Mouse (Mus musculus): ENCODE measurements at regions not wholly inside any gene's neighbourhood (a gene's known extent, or its start where the extent isn't known, plus 50 kb on each side); places are given as distances from the start of the nearest gene placed in this dataset.

DNA sequence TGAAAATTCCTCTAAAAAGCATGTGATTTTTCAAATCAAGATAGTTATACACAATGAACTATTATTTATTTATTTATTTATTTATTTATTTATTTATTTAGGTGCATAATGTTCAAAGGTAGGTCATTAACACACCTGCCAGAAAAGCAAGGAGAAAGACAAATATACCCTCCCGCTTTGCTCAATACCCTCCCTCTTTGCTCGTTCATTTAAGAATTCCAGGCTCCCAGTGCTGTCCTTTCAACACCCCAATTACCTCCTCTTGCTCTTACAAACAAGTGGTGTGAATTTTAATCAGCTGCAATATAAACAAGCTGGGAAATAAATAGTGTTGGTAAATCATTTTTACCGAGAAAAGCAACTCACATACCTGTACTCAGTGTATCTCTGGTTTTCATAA lies 1041.6 kb upstream of the Gje1 start:
- no peak for DNase-seq (ENCODE audit: low spot score)

GRCm38 (mm10) chr10:15757503-15757902 lies 1039.5 kb upstream of the Gje1 start:
- DNase-seq (ENCODE audit: low spot score) (no peak), ATAC-seq (ENCODE audit: insufficient read depth, low read depth) (no peak)
- Histone ChIP-seq H3K27me3 (ENCODE audit: control insufficient read depth, insufficient read depth, low read length) (no peaks in the 10 kb centered on the region), H3K36me3 (replicated peaks; ENCODE audit: control insufficient read depth, insufficient read depth, low read length) (no peaks in the 10 kb centered on the region), H3K4me2 (ENCODE audit: low read depth, low read length) (no peak overlapping the region), H3K4me3 (ENCODE audit: low read depth, low read length) (no peak overlapping the region), H3K9ac (replicated peaks; ENCODE audit: low read depth, low read length) (no peak overlapping the region), H3K4me1 (ENCODE audit: control insufficient read depth, insufficient read depth) (no peaks in the 10 kb centered on the region), H3K9me3 (replicated peaks; ENCODE audit: control insufficient read depth, low read length) (no peaks in the 10 kb centered on the region), H3K27ac (ENCODE audit: low read depth) (no peak overlapping the region)
- TF ChIP-seq EP300 (IDR thresholded peaks at IDR 0.05; ENCODE audit: low read depth) (no peak), CTCF (IDR thresholded peaks at IDR 0.05; ENCODE audit: low read depth) (no peak)
- 43% methylated on average over 1 of the region's 1 CpGs for WGBS

More for the DNA sequence above, 1041.6 kb upstream of the Gje1 start:
- Histone ChIP-seq H3K36me3 (replicated peaks; ENCODE audit: control insufficient read depth, insufficient read depth, low read length) (no peaks in the 10 kb centered on the region), H3K4me2 (ENCODE audit: low read depth, low read length) (peak overlapping the region; percentile 52), H3K9ac (replicated peaks; ENCODE audit: low read depth, low read length) (no peak overlapping the region), H3K9me3 (replicated peaks; ENCODE audit: control insufficient read depth, low read length) (no peaks in the 10 kb centered on the region), H3K27ac (ENCODE audit: low read depth) (peak overlapping the region; percentile 31; the same call in 1 of the 2 replicates), H3K4me1 (ENCODE audit: control insufficient read depth, insufficient read depth) (no peaks in the 10 kb centered on the region), H3K27me3 (ENCODE audit: control insufficient read depth, insufficient read depth, low read length) (no peaks in the 10 kb centered on the region), H3K4me3 (ENCODE audit: low read depth, low read length) (peak overlapping the region; percentile 28)
- WGBS: 16% methylated on average over 3 of the region's 3 CpGs
- TF ChIP-seq EP300 (IDR thresholded peaks at IDR 0.05; ENCODE audit: low read depth) (no peak), CTCF (IDR thresholded peaks at IDR 0.05; ENCODE audit: low read depth) (no peak)
- no peak for ATAC-seq (ENCODE audit: insufficient read depth, low read depth)

- no peak for TF ChIP-seq CTCF (IDR thresholded peaks at IDR 0.05; ENCODE audit: low read depth)
- no peak for TF ChIP-seq EP300 (IDR thresholded peaks at IDR 0.05; ENCODE audit: low read depth)
- no peak overlapping the region for H3K4me2 ChIP-seq (ENCODE audit: low read depth, low read length)
- H3K9me3 ChIP-seq (replicated peaks; ENCODE audit: control insufficient read depth, low read length): no peaks in the 10 kb centered on the region
- H3K9ac ChIP-seq (replicated peaks; ENCODE audit: low read depth, low read length): no peak overlapping the region
- H3K27ac ChIP-seq (ENCODE audit: low read depth): no peak overlapping the region
- 70% methylated on average over 1 of the region's 1 CpGs for WGBS
- H3K36me3 ChIP-seq (replicated peaks; ENCODE audit: control insufficient read depth, insufficient read depth, low read length): no peaks in the 10 kb centered on the region
- DNase-seq (ENCODE audit: low spot score) (no peak), ATAC-seq (ENCODE audit: insufficient read depth, low read depth) (no peak)
- no peaks in the 10 kb centered on the region for H3K4me1 ChIP-seq (ENCODE audit: control insufficient read depth, insufficient read depth)
- H3K4me3 ChIP-seq (ENCODE audit: low read depth, low read length): no peak overlapping the region
- no peaks in the 10 kb centered on the region for H3K27me3 ChIP-seq (ENCODE audit: control insufficient read depth, insufficient read depth, low read length)
Observed at GRCm38 (mm10) chr10:15746866-15747265, 1028.9 kb upstream of the Gje1 start.

- Histone ChIP-seq H3K27me3 (ENCODE audit: control insufficient read depth, insufficient read depth, low read length) (no peaks in the 10 kb centered on the region), H3K9me3 (replicated peaks; ENCODE audit: control insufficient read depth, low read length) (no peaks in the 10 kb centered on the region), H3K27ac (ENCODE audit: low read depth) (no peak overlapping the region), H3K36me3 (replicated peaks; ENCODE audit: control insufficient read depth, insufficient read depth, low read length) (no peaks in the 10 kb centered on the region), H3K9ac (replicated peaks; ENCODE audit: low read depth, low read length) (no peak overlapping the region), H3K4me2 (ENCODE audit: low read depth, low read length) (no peak overlapping the region), H3K4me1 (ENCODE audit: control insufficient read depth, insufficient read depth) (no peaks in the 10 kb centered on the region), H3K4me3 (ENCODE audit: low read depth, low read length) (no peak overlapping the region)
- DNase-seq (ENCODE audit: low spot score) (no peak), ATAC-seq (ENCODE audit: insufficient read depth, low read depth) (no peak)
- TF ChIP-seq CTCF (IDR thresholded peaks at IDR 0.05; ENCODE audit: low read depth): no peak
- TF ChIP-seq EP300 (IDR thresholded peaks at IDR 0.05; ENCODE audit: low read depth): no peak
- WGBS: 53% methylated on average over 3 of the region's 3 CpGs
Observed at GRCm38 (mm10) chr10:15738630-15739029, 1020.6 kb upstream of the Gje1 start.

DNA sequence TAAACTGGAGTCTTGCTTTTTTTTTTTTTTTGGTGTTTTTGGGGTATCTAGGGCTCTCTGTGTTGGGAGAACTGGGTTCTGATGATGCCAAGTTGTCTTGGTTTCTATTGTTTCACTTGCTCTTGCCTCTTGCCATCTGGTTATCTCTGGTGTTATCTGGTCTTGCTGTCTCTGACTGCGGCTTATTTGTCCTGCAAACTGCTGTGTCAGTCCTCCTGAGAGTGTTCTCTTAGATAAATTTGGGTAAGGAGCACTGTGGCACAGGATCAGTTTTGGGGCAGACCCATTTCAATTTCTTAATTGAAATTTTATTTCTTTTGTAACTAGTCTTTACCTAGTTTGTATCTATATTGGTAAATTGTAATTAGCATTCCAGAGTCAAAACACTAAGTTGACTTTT lies 1013.3 kb upstream of the Gje1 start:
- ATAC-seq (ENCODE audit: insufficient read depth, low read depth) (no peak), DNase-seq (ENCODE audit: low spot score) (no peak)
- no peaks in the 10 kb centered on the region for H3K4me1 ChIP-seq (ENCODE audit: control insufficient read depth, insufficient read depth)
- H3K27me3 ChIP-seq (ENCODE audit: control insufficient read depth, insufficient read depth, low read length): no peaks in the 10 kb centered on the region
- no peaks in the 10 kb centered on the region for H3K36me3 ChIP-seq (replicated peaks; ENCODE audit: control insufficient read depth, insufficient read depth, low read length)
- H3K4me3 ChIP-seq (ENCODE audit: low read depth, low read length): no peak overlapping the region
- no peak overlapping the region for H3K9ac ChIP-seq (replicated peaks; ENCODE audit: low read depth, low read length)
- WGBS: 52% methylated on average over 1 of the region's 1 CpGs
- TF ChIP-seq EP300 (IDR thresholded peaks at IDR 0.05; ENCODE audit: low read depth) (no peak), CTCF (IDR thresholded peaks at IDR 0.05; ENCODE audit: low read depth) (no peak)
- no peak overlapping the region for H3K27ac ChIP-seq (ENCODE audit: low read depth)
- no peak overlapping the region for H3K4me2 ChIP-seq (ENCODE audit: low read depth, low read length)
- no peaks in the 10 kb centered on the region for H3K9me3 ChIP-seq (replicated peaks; ENCODE audit: control insufficient read depth, low read length)

GRCm38 (mm10) chr10:15697946-15698345 lies 979.9 kb upstream of the Gje1 start:
- TF ChIP-seq CTCF (IDR thresholded peaks at IDR 0.05; ENCODE audit: low read depth) (no peak), EP300 (IDR thresholded peaks at IDR 0.05; ENCODE audit: low read depth) (no peak)
- Histone ChIP-seq H3K9ac (replicated peaks; ENCODE audit: low read depth, low read length) (no peak overlapping the region), H3K36me3 (replicated peaks; ENCODE audit: control insufficient read depth, insufficient read depth, low read length) (no peaks in the 10 kb centered on the region), H3K4me3 (ENCODE audit: low read depth, low read length) (no peak overlapping the region), H3K4me2 (ENCODE audit: low read depth, low read length) (no peak overlapping the region), H3K27ac (ENCODE audit: low read depth) (no peak overlapping the region), H3K27me3 (ENCODE audit: control insufficient read depth, insufficient read depth, low read length) (no peaks in the 10 kb centered on the region), H3K9me3 (replicated peaks; ENCODE audit: control insufficient read depth, low read length) (no peaks in the 10 kb centered on the region), H3K4me1 (ENCODE audit: control insufficient read depth, insufficient read depth) (no peaks in the 10 kb centered on the region)
- DNase-seq (ENCODE audit: low spot score): no peak
- 79% methylated on average over 2 of the region's 2 CpGs for WGBS
- ATAC-seq (ENCODE audit: insufficient read depth, low read depth): no peak

Data from heart, postnatal 0 days (tissue).